Mouse (Mus musculus) stomach, embryonic 16.5 days (tissue): ENCODE measurements around the gene App. TPM values are rescaled to one million over a fixed set of nuclear protein-coding genes. Genes with fewer than 3 reads are reported as not detected.
A peak's percentile ranks its signal among the peaks of the same experiment; 100 is the strongest.

Source experiments
- ATAC-seq: fragments of 200-750 bp; cut with Nextera tagmentation; 2 replicates; pipeline ENCODE4 v1.8.0; 2017; ENCODE audit warnings: moderate number of reproducible peaks, moderate TSS enrichment; ENCODE audit not compliant: insufficient read depth, low FRiP score
- H3K27ac ChIP-seq: fragments of 300-500 bp; sonication (generic); 2 replicates; pipeline ENCODE4 v1.5.1; 2014; ENCODE audit warnings: low read length
- H3K27me3 ChIP-seq: fragments of 300-500 bp; sonication (generic); 2 replicates; pipeline ENCODE4 v1.6.1; 2014; ENCODE audit warnings: low read length, control low read depth, mixed read lengths; ENCODE audit not compliant: control insufficient read depth, insufficient read depth
- H3K36me3 ChIP-seq: fragments of 300-500 bp; sonication (generic); 2 replicates; pipeline ENCODE4 v1.6.1; 2014; ENCODE audit warnings: low read length; ENCODE audit not compliant: control insufficient read depth, insufficient read depth
- H3K4me1 ChIP-seq: fragments of 300-500 bp; sonication (generic); 2 replicates; pipeline ENCODE4 v1.6.1; 2014; ENCODE audit warnings: low read length, control low read depth, mixed read lengths; ENCODE audit not compliant: control insufficient read depth, insufficient read depth
- H3K4me2 ChIP-seq: fragments of 300-500 bp; sonication (generic); 2 replicates; pipeline ENCODE4 v1.6.1; 2014; ENCODE audit warnings: low read depth, low read length, mixed read lengths
- H3K4me3 ChIP-seq: fragments of 300-500 bp; sonication (generic); replicated peaks from 2 replicates; pipeline ENCODE4 v1.5.1; 2014; ENCODE audit warnings: mild to moderate bottlenecking, low read length
- H3K9ac ChIP-seq: fragments of 300-500 bp; sonication (generic); 2 replicates; pipeline ENCODE4 v1.6.1; 2014; ENCODE audit warnings: low read length
- H3K9me3 ChIP-seq: fragments of 300-500 bp; sonication (generic); replicated peaks from 2 replicates; pipeline ENCODE4 v1.6.1; 2016; ENCODE audit warnings: low read length, control low read depth; ENCODE audit not compliant: control insufficient read depth
- WGBS: fragments of 180-500 bp; shearing (Covaris S2); extraction: QIAGEN DNeasy Blood & Tissue Kit; methylation state at CpG from one replicate; pipeline ENCODE4 v1.1.7; 2014; 5-methylcytosine and 5-hydroxymethylcytosine counted together
- polyA plus RNA-seq: library from polyadenylated mRNA; unstranded; fragments of >200 nt; fragmentation: Nextera tagmentation; extraction: Ambion mirVana; gene quantifications from 2 replicates; pipeline ENCODE4 v1.2.1, GENCODE M21; 2015

App gene
- polyA plus RNA-seq, 1 experiment from 2014 or later = 198 TPM

GRCm38 (mm10) chr16:85171976-85172570, 1.5 kb downstream of the App start:
- peak overlapping the region; percentile 81 for H3K9ac ChIP-seq
- WGBS = under 1% methylated on average over 10 of the region's 10 CpGs
- peaks cover 19% of the 10 kb centered on the region for H3K4me1 ChIP-seq

GRCm38 (mm10) chr16:85170826-85171510, 2.6 kb downstream of the App start:
- H3K27ac ChIP-seq = no peak overlapping the region
- H3K9ac ChIP-seq = peak overlapping the region; percentile 12
- no peaks in the 10 kb centered on the region; the same call in 1 of the 2 replicates for H3K27me3 ChIP-seq
- ATAC-seq = no peak
- H3K4me2 ChIP-seq = peak overlapping the region; percentile 41
- no peaks in the 10 kb centered on the region for H3K9me3 ChIP-seq
- 53% methylated on average over 19 of the region's 19 CpGs for WGBS
- H3K4me3 ChIP-seq = peak overlapping the region; percentile 24
- H3K4me1 ChIP-seq = peaks cover 21% of the 10 kb centered on the region
- H3K36me3 ChIP-seq = no peaks in the 10 kb centered on the region

More at GRCm38 (mm10) chr16:85171976-85172570, 1.5 kb downstream of the App start:
- Histone ChIP-seq H3K4me2 (peak overlapping the region; percentile 55), H3K27me3 (no peaks in the 10 kb centered on the region; the same call in 1 of the 2 replicates), H3K27ac (peak overlapping the region; percentile 82), H3K36me3 (no peaks in the 10 kb centered on the region), H3K9me3 (no peaks in the 10 kb centered on the region), H3K4me3 (peak overlapping the region; percentile 81)
- ATAC-seq = peak; percentile 49; the same call in 1 of the 2 replicates

- H3K27ac ChIP-seq = peak overlapping the region; percentile 27; the same call in 1 of the 2 replicates
- H3K4me1 ChIP-seq = peaks cover 27% of the 10 kb centered on the region
- peak; percentile 28; the same call in 1 of the 2 replicates for ATAC-seq
- H3K36me3 ChIP-seq = no peaks in the 10 kb centered on the region
- H3K9me3 ChIP-seq = no peaks in the 10 kb centered on the region
- H3K4me3 ChIP-seq = no peak overlapping the region
- WGBS = 31% methylated on average over 5 of the region's 5 CpGs
- no peak overlapping the region for H3K4me2 ChIP-seq
- H3K27me3 ChIP-seq = no peaks in the 10 kb centered on the region
- no peak overlapping the region for H3K9ac ChIP-seq
Measured at GRCm38 (mm10) chr16:85168821-85169220, 4.7 kb downstream of the App start.

- Histone ChIP-seq H3K36me3 (no peaks in the 10 kb centered on the region), H3K4me3 (no peak overlapping the region), H3K27me3 (no peaks in the 10 kb centered on the region), H3K4me2 (no peak overlapping the region), H3K9me3 (no peaks in the 10 kb centered on the region), H3K4me1 (peaks cover 25% of the 10 kb centered on the region), H3K9ac (no peak overlapping the region), H3K27ac (no peak overlapping the region)
- WGBS = 66% methylated on average over 4 of the region's 4 CpGs
- ATAC-seq = no peak
Measured at GRCm38 (mm10) chr16:85166205-85166604, 7.4 kb downstream of the App start.

GRCm38 (mm10) chr16:85165631-85166030, 7.9 kb downstream of the App start:
- H3K9ac ChIP-seq = no peak overlapping the region
- 41% methylated on average over 7 of the region's 7 CpGs for WGBS
- no peak for ATAC-seq

GRCm38 (mm10) chr16:85165177-85165576, 8.4 kb downstream of the App start:
- Histone ChIP-seq H3K9me3 (no peaks in the 10 kb centered on the region), H3K36me3 (no peaks in the 10 kb centered on the region), H3K4me2 (no peak overlapping the region), H3K9ac (no peak overlapping the region), H3K27me3 (no peaks in the 10 kb centered on the region), H3K27ac (no peak overlapping the region), H3K4me3 (no peak overlapping the region), H3K4me1 (peaks cover 20% of the 10 kb centered on the region)
- no peak for ATAC-seq
- 38% methylated on average over 7 of the region's 7 CpGs for WGBS

More at GRCm38 (mm10) chr16:85165631-85166030, 7.9 kb downstream of the App start:
- H3K4me3 ChIP-seq = no peak overlapping the region
- H3K27me3 ChIP-seq = no peaks in the 10 kb centered on the region
- no peak overlapping the region for H3K27ac ChIP-seq
- no peaks in the 10 kb centered on the region for H3K36me3 ChIP-seq
- no peak overlapping the region for H3K4me2 ChIP-seq
- H3K9me3 ChIP-seq = no peaks in the 10 kb centered on the region
- peaks cover 20% of the 10 kb centered on the region for H3K4me1 ChIP-seq

GRCm38 (mm10) chr16:85162779-85163178, 10.8 kb downstream of the App start:
- H3K4me1 ChIP-seq = peaks cover 9% of the 10 kb centered on the region
- no peaks in the 10 kb centered on the region for H3K9me3 ChIP-seq
- no peak for ATAC-seq
- H3K27me3 ChIP-seq = no peaks in the 10 kb centered on the region
- no peaks in the 10 kb centered on the region for H3K36me3 ChIP-seq
- no peak overlapping the region for H3K4me2 ChIP-seq
- H3K4me3 ChIP-seq = no peak overlapping the region
- no peak overlapping the region for H3K27ac ChIP-seq
- 64% methylated on average over 6 of the region's 6 CpGs for WGBS
- H3K9ac ChIP-seq = no peak overlapping the region

GRCm38 (mm10) chr16:85160140-85160539, 13.4 kb downstream of the App start:
- H3K4me1 ChIP-seq = peaks cover 18% of the 10 kb centered on the region
- H3K4me3 ChIP-seq = no peak overlapping the region
- no peak overlapping the region for H3K9ac ChIP-seq
- ATAC-seq = no peak
- no peaks in the 10 kb centered on the region for H3K9me3 ChIP-seq
- no peaks in the 10 kb centered on the region for H3K36me3 ChIP-seq
- no peak overlapping the region for H3K4me2 ChIP-seq
- no peak overlapping the region for H3K27ac ChIP-seq
- no peaks in the 10 kb centered on the region for H3K27me3 ChIP-seq
- WGBS = 56% methylated on average over 2 of the region's 2 CpGs

GRCm38 (mm10) chr16:85157796-85158546, 15.6 kb downstream of the App start:
- H3K9me3 ChIP-seq = no peaks in the 10 kb centered on the region
- WGBS = 53% methylated on average over 11 of the region's 11 CpGs
- H3K27me3 ChIP-seq = no peaks in the 10 kb centered on the region
- no peak overlapping the region for H3K27ac ChIP-seq
- H3K4me1 ChIP-seq = peaks cover 17% of the 10 kb centered on the region
- ATAC-seq = no peak
- H3K36me3 ChIP-seq = no peaks in the 10 kb centered on the region
- H3K4me3 ChIP-seq = no peak overlapping the region
- H3K9ac ChIP-seq = no peak overlapping the region
- H3K4me2 ChIP-seq = no peak overlapping the region
